Mouse (Mus musculus) midbrain, embryonic 10.5 days (tissue): Measurements from ENCODE around the gene Chst11. TPM values are rescaled to one million over a fixed set of nuclear protein-coding genes. Genes with fewer than 3 reads are reported as not detected.

Experiments used
- DNase-seq: peaks from one replicate; pipeline ENCODE4 v3.0.0-alpha.2; 2017; ENCODE audit warnings: low spot score
- H3K27ac ChIP-seq: fragments of 300-500 bp; sonication (generic); replicated peaks from 2 replicates; pipeline ENCODE4 v1.5.1; 2016; ENCODE audit warnings: mild to moderate bottlenecking
- H3K27me3 ChIP-seq: fragments of 300-500 bp; sonication (generic); 2 replicates; pipeline ENCODE4 v1.6.1; 2016; ENCODE audit warnings: low read depth, mild to moderate bottlenecking; ENCODE audit not compliant: poor library complexity, severe bottlenecking
- H3K36me3 ChIP-seq: fragments of 300-500 bp; sonication (generic); 2 replicates; pipeline ENCODE4 v1.6.1; 2016; ENCODE audit warnings: mild to moderate bottlenecking, moderate library complexity
- H3K4me1 ChIP-seq: fragments of 300-500 bp; sonication (generic); 2 replicates; pipeline ENCODE4 v1.6.1; 2016
- H3K4me3 ChIP-seq: fragments of 300-500 bp; sonication (generic); 2 replicates; pipeline ENCODE4 v1.5.1; 2016; ENCODE audit warnings: mild to moderate bottlenecking, moderate library complexity
- H3K9me3 ChIP-seq: fragments of 300-500 bp; sonication (generic); replicated peaks from 2 replicates; pipeline ENCODE4 v1.6.1; 2016; ENCODE audit warnings: mild to moderate bottlenecking
- WGBS: fragments of 180-500 bp; shearing (Covaris S2); methylation state at CpG from one replicate; pipeline ENCODE4 v1.1.7; 2016; 5-methylcytosine and 5-hydroxymethylcytosine counted together
- polyA plus RNA-seq: library from polyadenylated mRNA; unstranded; fragments of >200 nt; fragmentation: Nextera tagmentation; extraction: Ambion mirVana; gene quantifications from 2 replicates; pipeline ENCODE4 v1.2.1, GENCODE M21; 2016

Gene Chst11
- polyA plus RNA-seq, 1 experiment from 2014 or later: 0.94 TPM

DNA sequence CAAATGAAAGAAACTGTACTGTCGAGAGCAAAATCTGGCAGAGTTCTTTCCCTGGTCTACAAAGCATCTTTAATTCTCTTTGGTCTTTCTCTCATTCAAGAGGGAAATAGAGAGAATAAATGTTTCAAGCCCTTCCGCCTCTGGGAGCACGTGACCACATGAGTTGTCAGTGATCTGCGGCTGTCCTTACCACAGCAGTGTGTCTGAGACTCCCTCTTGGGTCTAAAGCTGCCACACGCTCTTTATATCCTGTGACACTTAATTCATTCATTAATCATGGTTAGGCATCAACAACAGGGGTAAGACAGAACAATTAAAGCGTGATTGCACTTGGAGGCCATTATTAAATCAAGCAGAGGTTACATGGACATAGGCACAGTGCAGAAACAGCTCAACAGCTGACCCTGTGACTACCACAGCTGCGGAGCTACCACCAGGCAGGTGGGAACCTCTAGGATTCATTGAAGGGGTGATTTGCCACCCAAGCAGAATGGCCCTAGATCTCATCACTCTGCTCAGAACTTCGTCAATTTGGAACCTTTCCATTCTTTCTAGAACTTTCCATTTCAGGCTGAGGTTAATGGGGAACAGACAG, 144.4 kb downstream of the Chst11 start:
- Histone ChIP-seq H3K4me1 (peaks cover 35% of the 10 kb centered on the region), H3K9me3 (no peaks in the 10 kb centered on the region), H3K4me3 (no peak overlapping the region), H3K27me3 (peaks cover 49% of the 10 kb centered on the region), H3K36me3 (no peaks in the 10 kb centered on the region), H3K27ac (no peak overlapping the region)
- 88% methylated on average over 8 of the region's 8 CpGs for WGBS
- no peak for DNase-seq

GRCm38 (mm10) chr10:83130611-83131010, 145.3 kb downstream of the Chst11 start:
- H3K27me3 ChIP-seq: peaks cover 52% of the 10 kb centered on the region
- H3K4me1 ChIP-seq: peaks cover 44% of the 10 kb centered on the region
- DNase-seq: no peak
- no peak overlapping the region for H3K4me3 ChIP-seq
- H3K36me3 ChIP-seq: no peaks in the 10 kb centered on the region
- peak overlapping the region; percentile 33; the same call in 1 of the 2 replicates for H3K27ac ChIP-seq
- no peaks in the 10 kb centered on the region for H3K9me3 ChIP-seq
- whole genome bisulfite sequencing: 59% methylated on average over 8 of the region's 8 CpGs

DNA sequence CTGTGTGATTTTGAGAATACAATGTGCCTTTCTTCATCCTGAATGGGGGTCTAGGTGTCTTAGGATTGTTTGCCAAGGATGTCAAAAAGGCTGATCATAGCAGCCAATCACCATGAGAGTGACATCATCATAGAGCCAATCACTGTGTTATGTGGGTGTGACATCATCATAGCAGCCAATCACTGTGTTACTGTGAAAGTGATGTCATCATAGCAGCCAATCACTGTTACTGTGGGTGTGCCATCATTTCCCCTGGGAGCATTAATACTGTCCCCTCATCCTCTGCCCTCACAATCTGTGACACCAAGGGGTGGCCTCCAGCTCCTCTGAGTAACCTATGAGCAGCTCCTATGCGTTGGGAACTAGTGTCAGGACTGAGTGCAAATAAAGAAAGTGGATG, 146.6 kb downstream of the Chst11 start:
- Histone ChIP-seq H3K4me1 (peaks cover 50% of the 10 kb centered on the region), H3K4me3 (no peak overlapping the region), H3K9me3 (no peaks in the 10 kb centered on the region), H3K27me3 (peaks cover 65% of the 10 kb centered on the region), H3K27ac (no peak overlapping the region), H3K36me3 (no peaks in the 10 kb centered on the region)
- no peak for DNase-seq
- WGBS: 87% methylated on average over 1 of the region's 1 CpGs

DNA sequence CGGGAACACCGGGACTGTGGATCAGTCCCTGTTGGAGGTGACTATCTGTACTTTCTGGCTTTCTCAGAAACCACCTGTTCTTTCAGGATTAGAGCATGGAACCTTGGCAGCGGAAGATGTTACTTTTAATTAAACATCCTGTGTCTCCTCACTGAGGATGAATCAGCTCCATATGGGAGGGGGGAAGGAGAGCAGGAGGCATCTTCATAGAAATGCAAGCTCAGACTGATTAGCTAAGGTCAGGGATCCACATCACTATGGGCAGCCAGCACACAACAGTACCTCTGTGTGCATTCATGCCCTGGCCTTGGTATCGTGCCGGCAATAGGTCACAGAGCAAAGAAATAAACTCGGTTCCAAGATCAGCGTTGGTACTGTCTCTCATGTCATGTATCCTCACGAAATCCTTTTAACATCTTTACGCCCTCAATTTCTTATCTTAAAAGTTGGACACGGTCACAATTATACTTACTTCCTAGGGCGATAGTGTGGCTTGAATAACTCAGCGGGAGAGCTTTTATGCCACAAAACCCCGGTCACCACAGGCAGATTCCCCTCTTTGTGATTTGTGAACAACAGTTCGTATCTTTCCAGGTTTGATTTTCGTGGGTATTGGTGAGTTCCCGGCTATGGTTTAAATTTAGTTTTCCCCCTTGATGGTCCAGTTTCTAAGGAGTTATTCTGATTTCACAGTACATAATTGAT, 148.7 kb downstream of the Chst11 start:
- DNase-seq: peak; percentile 26
- Histone ChIP-seq H3K27me3 (peaks cover 72% of the 10 kb centered on the region), H3K36me3 (no peaks in the 10 kb centered on the region), H3K27ac (peak overlapping the region; percentile 57; the same call in 1 of the 2 replicates), H3K4me1 (peaks cover 42% of the 10 kb centered on the region), H3K9me3 (no peaks in the 10 kb centered on the region), H3K4me3 (0 out of 2 replicates have a peak overlapping the region, but pooled peaks have one; percentile 20)
- WGBS: 23% methylated on average over 16 of the region's 16 CpGs

DNA sequence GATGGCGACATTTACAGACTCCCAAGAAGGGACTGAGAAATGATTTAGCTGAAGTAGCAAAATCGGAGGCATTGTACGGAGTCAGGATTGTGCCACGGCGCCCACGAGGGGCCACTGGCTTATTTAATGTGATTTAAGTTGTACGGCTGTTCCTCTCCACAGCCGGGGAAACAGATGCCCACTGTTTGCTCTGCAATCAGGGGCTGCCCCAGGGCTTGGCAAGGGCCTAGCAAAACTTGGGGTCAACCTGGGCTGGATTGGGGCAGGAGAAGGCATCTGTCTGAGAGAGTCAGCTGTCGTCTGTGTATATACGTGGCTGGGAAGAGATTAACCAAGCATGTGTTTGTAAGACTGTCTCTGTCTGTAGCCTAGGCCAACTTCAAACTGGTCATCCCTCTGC, 149.6 kb downstream of the Chst11 start:
- H3K36me3 ChIP-seq: no peaks in the 10 kb centered on the region
- DNase-seq: no peak
- H3K27me3 ChIP-seq: peaks cover 71% of the 10 kb centered on the region
- WGBS: 49% methylated on average over 10 of the region's 10 CpGs
- peak overlapping the region; percentile 20; the same call in 1 of the 2 replicates for H3K4me3 ChIP-seq
- H3K4me1 ChIP-seq: peaks cover 46% of the 10 kb centered on the region
- no peaks in the 10 kb centered on the region for H3K9me3 ChIP-seq
- peak overlapping the region; percentile 57; the same call in 1 of the 2 replicates for H3K27ac ChIP-seq

DNA sequence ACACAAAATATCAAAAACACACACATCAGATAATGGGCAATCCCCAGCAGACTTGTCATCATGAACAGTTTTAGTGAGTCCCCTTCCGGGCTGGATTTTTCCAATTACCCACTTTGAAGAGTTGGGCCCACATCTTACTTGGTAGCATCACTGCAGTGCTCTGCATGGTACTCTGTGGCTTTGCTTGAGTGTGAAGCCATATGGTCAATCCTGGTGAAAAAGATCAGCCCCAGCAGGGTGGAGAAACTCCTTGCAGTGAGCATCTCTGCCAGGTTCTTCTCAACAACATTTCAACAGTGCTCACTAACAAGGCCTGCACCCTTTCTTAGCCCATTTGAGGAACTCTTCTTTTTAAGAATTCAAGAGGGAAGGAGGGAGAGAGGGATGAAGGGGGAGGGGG, 150.7 kb downstream of the Chst11 start:
- peaks cover 64% of the 10 kb centered on the region for H3K27me3 ChIP-seq
- DNase-seq: no peak
- peaks cover 50% of the 10 kb centered on the region for H3K4me1 ChIP-seq
- H3K4me3 ChIP-seq: no peak overlapping the region
- no peak overlapping the region for H3K27ac ChIP-seq
- no peaks in the 10 kb centered on the region for H3K9me3 ChIP-seq
- H3K36me3 ChIP-seq: no peaks in the 10 kb centered on the region
- 86% methylated on average over 1 of the region's 1 CpGs for whole genome bisulfite sequencing

DNA sequence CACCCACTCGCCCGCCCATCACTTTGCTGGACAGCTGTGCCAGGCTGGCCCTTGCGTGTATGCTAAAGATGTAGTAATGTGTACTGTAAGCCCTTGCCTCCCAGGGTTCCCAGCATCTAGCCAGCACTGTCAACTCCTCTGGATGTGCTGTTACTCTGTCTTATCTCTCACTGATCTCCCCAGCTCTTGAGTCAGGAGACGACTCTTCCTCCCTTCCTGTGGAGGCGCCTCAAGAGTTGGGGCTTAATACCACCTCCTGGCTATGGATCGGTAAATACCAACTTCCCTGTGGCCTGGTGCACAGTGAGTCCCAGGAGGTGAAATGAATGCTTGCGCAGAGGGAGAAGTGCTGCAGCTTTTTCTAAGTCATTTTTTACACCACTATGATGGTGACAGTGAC, 151.8 kb downstream of the Chst11 start:
- H3K4me1 ChIP-seq: peaks cover 47% of the 10 kb centered on the region
- no peak overlapping the region for H3K27ac ChIP-seq
- H3K4me3 ChIP-seq: no peak overlapping the region
- WGBS: 89% methylated on average over 7 of the region's 7 CpGs
- DNase-seq: no peak
- no peaks in the 10 kb centered on the region for H3K36me3 ChIP-seq
- no peaks in the 10 kb centered on the region for H3K9me3 ChIP-seq
- H3K27me3 ChIP-seq: peaks cover 52% of the 10 kb centered on the region

DNA sequence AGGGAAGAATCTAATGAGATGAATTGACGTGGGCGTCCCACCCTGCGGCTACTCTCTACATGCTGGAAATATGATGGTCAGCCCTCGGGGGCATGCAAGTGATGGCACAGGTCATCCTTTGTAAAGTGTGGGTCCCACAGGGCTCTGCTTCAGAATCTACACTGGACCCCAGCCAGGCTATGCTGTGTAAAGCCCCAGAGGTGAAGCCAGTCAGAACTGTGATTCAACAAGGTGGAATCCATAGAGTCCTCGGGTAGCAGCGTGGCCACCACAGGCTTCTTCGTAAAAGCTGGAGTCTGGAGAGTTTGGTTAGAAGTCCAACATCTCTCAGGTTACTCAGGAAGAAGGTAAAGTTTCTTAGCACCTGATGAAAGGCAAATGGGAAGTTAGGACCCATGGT, 154.0 kb downstream of the Chst11 start:
- Histone ChIP-seq H3K4me3 (no peak overlapping the region), H3K4me1 (peaks cover 33% of the 10 kb centered on the region), H3K36me3 (no peaks in the 10 kb centered on the region), H3K9me3 (no peaks in the 10 kb centered on the region), H3K27me3 (peaks cover 34% of the 10 kb centered on the region), H3K27ac (no peak overlapping the region)
- DNase-seq: no peak
- WGBS: 87% methylated on average over 7 of the region's 7 CpGs

DNA sequence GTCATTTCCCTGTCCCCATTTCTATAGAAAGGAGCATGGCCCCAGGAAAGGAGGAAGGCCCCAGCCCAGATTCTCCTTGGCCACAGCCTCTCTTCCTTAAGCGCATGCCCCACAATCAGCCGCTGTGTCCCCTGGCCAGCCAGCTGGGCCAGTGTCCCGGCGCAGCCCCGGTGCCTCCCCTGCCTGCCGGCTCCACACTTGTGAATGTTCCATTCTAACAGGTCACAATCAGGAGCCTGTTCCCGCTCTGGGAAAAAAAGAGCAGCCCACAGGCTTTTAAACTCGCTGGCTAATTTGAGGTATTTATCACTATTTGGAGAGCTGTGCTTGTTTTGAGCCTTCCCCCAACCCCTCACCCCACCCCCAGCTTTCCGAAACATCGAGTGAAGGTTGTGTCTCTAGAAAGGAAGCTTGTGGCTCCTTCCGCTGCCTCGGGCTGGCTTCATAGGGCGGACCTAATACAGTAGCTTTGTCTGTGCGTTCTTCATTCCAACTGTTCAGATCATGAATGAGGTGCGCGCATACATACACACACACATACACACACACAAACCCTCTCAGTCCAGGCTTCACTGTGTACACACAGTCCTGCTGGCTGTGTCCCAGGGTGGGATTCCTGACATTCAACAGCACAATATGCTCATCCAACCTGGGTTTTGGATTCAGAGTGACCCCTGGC, 155.1 kb downstream of the Chst11 start:
- H3K4me3 ChIP-seq: no peak overlapping the region
- H3K4me1 ChIP-seq: peaks cover 23% of the 10 kb centered on the region
- no peaks in the 10 kb centered on the region for H3K36me3 ChIP-seq
- DNase-seq: no peak
- WGBS: 78% methylated on average over 16 of the region's 16 CpGs
- H3K27ac ChIP-seq: no peak overlapping the region; the same call in 1 of the 2 replicates
- peaks cover 33% of the 10 kb centered on the region for H3K27me3 ChIP-seq
- H3K9me3 ChIP-seq: no peaks in the 10 kb centered on the region

DNA sequence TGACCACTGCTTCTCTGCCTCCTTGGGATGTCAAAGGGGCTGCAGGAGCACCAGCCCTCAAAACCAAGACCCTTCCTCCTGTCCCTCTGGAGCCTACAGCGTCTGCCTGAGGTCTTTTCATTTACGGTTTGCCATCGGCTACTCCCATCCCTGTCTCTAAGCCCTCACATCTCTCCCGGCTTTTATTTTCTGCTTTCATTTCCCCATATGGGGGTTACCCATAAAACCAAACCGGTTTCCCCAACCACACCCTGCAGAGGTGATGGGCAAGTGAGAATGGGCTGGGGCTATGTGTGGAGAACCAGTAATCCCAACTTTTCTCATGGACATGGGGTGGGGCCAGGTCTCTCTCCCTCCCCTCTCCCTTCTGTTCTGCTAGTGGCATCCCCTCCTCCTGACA, 156.1 kb downstream of the Chst11 start:
- 91% methylated on average over 5 of the region's 5 CpGs for WGBS
- peaks cover 22% of the 10 kb centered on the region for H3K27me3 ChIP-seq
- peaks cover 24% of the 10 kb centered on the region for H3K4me1 ChIP-seq
- no peak overlapping the region for H3K4me3 ChIP-seq
- H3K27ac ChIP-seq: no peak overlapping the region
- DNase-seq: no peak
- no peaks in the 10 kb centered on the region for H3K36me3 ChIP-seq
- no peaks in the 10 kb centered on the region for H3K9me3 ChIP-seq

DNA sequence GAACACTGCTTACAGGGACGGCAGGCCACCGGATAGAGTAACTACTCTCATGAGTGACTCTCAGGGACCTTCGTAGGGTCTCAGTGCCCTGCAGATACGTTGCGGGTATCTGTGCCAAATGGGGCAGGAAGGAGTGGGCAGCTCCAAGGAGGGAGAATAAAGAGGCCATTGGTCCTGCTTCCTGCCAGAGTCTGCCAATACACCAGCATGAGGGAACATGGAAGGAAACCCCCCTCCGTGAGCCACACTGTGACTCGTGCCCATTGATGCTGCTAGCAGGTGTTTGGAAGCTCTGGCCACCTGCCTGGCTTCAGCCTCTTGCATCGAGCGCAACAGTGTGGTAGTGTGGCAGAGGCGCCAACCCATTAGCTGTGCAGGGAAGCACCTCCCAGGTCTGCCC, 157.8 kb downstream of the Chst11 start:
- DNase-seq: no peak
- WGBS: 97% methylated on average over 10 of the region's 10 CpGs
- H3K27ac ChIP-seq: no peak overlapping the region
- peaks cover 10% of the 10 kb centered on the region; the same call in 1 of the 2 replicates for H3K27me3 ChIP-seq
- H3K9me3 ChIP-seq: no peaks in the 10 kb centered on the region
- peaks cover 26% of the 10 kb centered on the region for H3K4me1 ChIP-seq
- no peak overlapping the region for H3K4me3 ChIP-seq
- no peaks in the 10 kb centered on the region for H3K36me3 ChIP-seq

GRCm38 (mm10) chr10:83145836-83146235, 160.5 kb downstream of the Chst11 start:
- H3K27ac ChIP-seq: peak overlapping the region; percentile 52

More at GRCm38 (mm10) chr10:83145836-83146235, 160.5 kb downstream of the Chst11 start:
- Histone ChIP-seq H3K4me1 (peaks cover 22% of the 10 kb centered on the region), H3K4me3 (no peak overlapping the region), H3K9me3 (no peaks in the 10 kb centered on the region), H3K36me3 (no peaks in the 10 kb centered on the region), H3K27me3 (no peaks in the 10 kb centered on the region)
- 48% methylated on average over 14 of the region's 14 CpGs for WGBS
- DNase-seq: peak; percentile 25
